Mouse (Mus musculus) heart, embryonic 13.5 days (tissue): ENCODE results near the gene Prkd1. TPM values are rescaled to one million over a fixed set of nuclear protein-coding genes. Genes with fewer than 3 reads are reported as not detected.
"Not testable (repeated sequence)": the region's sequence is repeated elsewhere in the genome, so short reads cannot be mapped to it uniquely, and the experiment has no call there.

Experiments used
- ATAC-seq: fragments of 200-750 bp; cut with Nextera tagmentation; 2 replicates; pipeline ENCODE4 v1.8.0; 2017; ENCODE audit warnings: moderate TSS enrichment; ENCODE audit not compliant: insufficient number of reproducible peaks, low FRiP score, low TSS enrichment; ENCODE audit errors: extremely low read depth
- H3K27ac ChIP-seq: fragments of 300-500 bp; sonication (generic); replicated peaks from 2 replicates; pipeline ENCODE4 v1.5.1; 2015; ENCODE audit warnings: moderate library complexity, mild to moderate bottlenecking, inconsistent platforms
- H3K27me3 ChIP-seq: fragments of 300-500 bp; sonication (generic); replicated peaks from 2 replicates; pipeline ENCODE4 v1.6.1; 2015; ENCODE audit warnings: mild to moderate bottlenecking, inconsistent platforms
- H3K36me3 ChIP-seq: fragments of 300-500 bp; sonication (generic); 2 replicates; pipeline ENCODE4 v1.6.1; 2015; ENCODE audit warnings: mild to moderate bottlenecking, inconsistent platforms
- H3K4me1 ChIP-seq: fragments of 300-500 bp; sonication (generic); 2 replicates; pipeline ENCODE4 v1.6.1; 2015; ENCODE audit warnings: inconsistent platforms
- H3K4me2 ChIP-seq: fragments of 300-500 bp; sonication (generic); 2 replicates; pipeline ENCODE4 v1.6.1; 2015; ENCODE audit warnings: inconsistent platforms, mild to moderate bottlenecking, moderate library complexity
- H3K4me3 ChIP-seq: fragments of 300-500 bp; sonication (generic); 2 replicates; pipeline ENCODE4 v1.5.1; 2015; ENCODE audit warnings: moderate library complexity, mild to moderate bottlenecking, inconsistent platforms
- H3K9ac ChIP-seq: fragments of 300-500 bp; sonication (generic); 2 replicates; pipeline ENCODE4 v1.6.1; 2015; ENCODE audit warnings: inconsistent platforms, mild to moderate bottlenecking, moderate library complexity
- H3K9me3 ChIP-seq: fragments of 300-500 bp; sonication (generic); 2 replicates; pipeline ENCODE4 v1.6.1; 2016; ENCODE audit warnings: inconsistent platforms
- whole genome bisulfite sequencing: fragments of 180-500 bp; shearing (Covaris S2); methylation state at CpG from one replicate; pipeline ENCODE4 v1.1.7; 2015; ENCODE audit warnings: mixed read lengths; 5-methylcytosine and 5-hydroxymethylcytosine counted together
- polyA plus RNA-seq: library from polyadenylated mRNA; unstranded; fragments of >200 nt; fragmentation: Nextera tagmentation; extraction: Ambion mirVana; gene quantifications from 2 replicates; pipeline ENCODE4 v1.2.1, GENCODE M21; 2015

The Prkd1 gene
- polyA plus RNA-seq: 4.3 and 4.5 TPM in 2 replicates

DNA sequence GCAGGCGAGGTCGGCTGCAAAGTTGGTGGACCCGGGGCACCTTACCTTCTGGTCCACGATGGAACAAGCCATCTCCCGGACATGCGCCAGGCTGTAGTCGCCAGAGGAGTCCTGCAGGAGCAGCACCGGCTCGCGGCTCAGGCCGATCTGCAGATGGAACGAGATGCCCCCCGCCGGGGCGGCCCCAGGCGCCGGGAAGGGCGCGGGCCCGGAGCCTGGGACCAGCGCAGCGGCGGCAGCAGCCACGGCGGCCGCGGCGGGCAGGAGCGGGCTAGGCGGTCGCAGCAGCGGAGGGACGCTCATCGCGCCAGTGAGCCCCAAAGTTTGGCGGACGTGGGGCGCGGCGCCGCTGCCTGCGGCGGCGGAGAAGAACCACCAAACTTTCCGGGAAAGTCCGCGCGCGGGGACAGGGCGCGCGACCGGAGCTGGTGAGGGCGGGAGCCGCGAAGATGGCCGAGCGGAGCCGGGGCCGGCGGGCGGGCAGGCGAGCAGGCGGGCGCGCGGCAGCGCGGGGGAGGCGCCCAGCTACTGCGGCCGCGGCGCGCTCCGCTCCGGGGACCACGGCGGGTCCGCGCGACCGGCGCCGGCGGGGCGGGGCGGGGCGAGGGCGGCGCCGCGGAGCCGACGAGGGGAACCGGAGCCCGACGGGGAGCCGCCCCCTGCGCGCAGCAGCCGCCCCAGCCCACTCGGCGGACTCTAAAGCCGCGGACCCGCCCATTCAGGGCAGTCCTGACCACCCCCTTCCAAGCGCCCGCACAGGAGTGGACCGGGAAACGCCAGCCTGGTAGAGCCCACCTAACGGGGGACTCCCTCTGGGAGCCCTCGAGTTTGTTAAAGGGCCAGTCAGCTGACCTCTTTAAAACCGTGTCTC, at the start of gene Prkd1:
TSS of gene Prkd1 (minus strand) at position 428 of the 871 bp plus-strand sequence.
- H3K9me3 ChIP-seq: no peaks in the 10 kb centered on the region
- 1% methylated on average over 86 of the region's 114 CpGs for WGBS
- ATAC-seq: peak; percentile 85
- H3K4me1 ChIP-seq: peaks cover 22% of the 10 kb centered on the region
- H3K27ac ChIP-seq: peak within 1 kb of the TSS; percentile 87
- H3K4me2 ChIP-seq: peak within 1 kb of the TSS; percentile 84
- 0 out of 2 replicates have a peak, but pooled peaks cover 4% of the 10 kb centered on the region for H3K27me3 ChIP-seq
- peak within 1 kb of the TSS; percentile 90 for H3K4me3 ChIP-seq
- peak within 1 kb of the TSS; percentile 92 for H3K9ac ChIP-seq
- no peaks in the 10 kb centered on the region for H3K36me3 ChIP-seq

DNA sequence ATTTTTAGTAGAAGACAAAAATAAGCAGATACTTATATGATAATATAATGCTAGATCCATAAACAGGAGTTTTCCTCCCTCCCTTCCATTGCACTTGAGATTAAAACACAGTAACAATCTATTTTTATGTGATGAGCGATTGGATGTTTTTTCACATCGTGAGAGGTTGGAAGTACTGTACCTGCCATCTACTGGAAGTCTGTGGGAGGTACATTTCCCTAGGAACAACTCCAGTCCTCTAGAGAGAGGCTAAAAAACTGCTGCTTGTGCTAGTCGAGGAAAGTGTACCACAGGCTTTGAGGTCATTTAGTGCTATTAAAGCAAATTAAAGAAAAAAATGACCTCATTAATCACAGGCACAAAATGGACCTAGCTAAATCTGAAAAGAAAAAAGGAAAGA, 48.6 kb upstream of the Prkd1 start:
- 4% methylated on average over 3 of the region's 3 CpGs for WGBS
- H3K4me2 ChIP-seq: no peak overlapping the region
- no peak overlapping the region for H3K9ac ChIP-seq
- no peaks in the 10 kb centered on the region for H3K36me3 ChIP-seq
- no peaks in the 10 kb centered on the region for H3K27me3 ChIP-seq
- H3K27ac ChIP-seq: no peak overlapping the region
- no peaks in the 10 kb centered on the region for H3K9me3 ChIP-seq
- no peak for ATAC-seq
- H3K4me1 ChIP-seq: no peaks in the 10 kb centered on the region
- H3K4me3 ChIP-seq: no peak overlapping the region

DNA sequence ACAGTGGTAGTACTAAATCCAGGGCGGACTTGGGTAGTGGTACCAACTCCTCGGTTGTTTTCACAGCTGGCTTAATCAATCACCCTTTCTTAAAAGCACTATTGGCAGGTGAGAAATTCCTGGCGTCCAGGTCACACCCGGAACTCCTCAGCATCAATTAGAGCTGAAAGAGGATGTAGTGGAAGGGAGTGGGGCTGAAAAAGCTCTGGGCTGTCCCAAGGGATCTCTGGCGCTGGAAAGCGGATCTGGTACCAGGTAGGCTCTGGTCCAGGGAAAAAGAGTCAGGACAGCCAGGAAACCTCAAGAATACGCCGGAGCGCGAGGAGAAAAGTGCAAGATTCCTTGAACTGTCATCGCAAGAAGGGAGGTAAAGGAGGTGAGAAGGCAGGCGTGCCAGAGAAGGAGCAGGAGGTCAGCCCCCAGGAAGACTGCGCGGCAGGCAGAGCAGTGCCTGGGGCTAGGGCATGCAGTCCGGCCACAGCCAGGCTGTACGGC, 675 bp downstream of the Prkd1 start:
- Histone ChIP-seq H3K36me3 (no peaks in the 10 kb centered on the region), H3K27me3 (0 out of 2 replicates have a peak, but pooled peaks cover 4% of the 10 kb centered on the region), H3K4me1 (peaks cover 22% of the 10 kb centered on the region), H3K9me3 (no peaks in the 10 kb centered on the region), H3K4me3 (peak overlapping the region; percentile 90), H3K9ac (peak overlapping the region; percentile 92), H3K27ac (peak overlapping the region; percentile 87), H3K4me2 (peak overlapping the region; percentile 84)
- WGBS: 1% methylated on average over 16 of the region's 16 CpGs
- ATAC-seq: peak; percentile 46; the same call in 1 of the 2 replicates

DNA sequence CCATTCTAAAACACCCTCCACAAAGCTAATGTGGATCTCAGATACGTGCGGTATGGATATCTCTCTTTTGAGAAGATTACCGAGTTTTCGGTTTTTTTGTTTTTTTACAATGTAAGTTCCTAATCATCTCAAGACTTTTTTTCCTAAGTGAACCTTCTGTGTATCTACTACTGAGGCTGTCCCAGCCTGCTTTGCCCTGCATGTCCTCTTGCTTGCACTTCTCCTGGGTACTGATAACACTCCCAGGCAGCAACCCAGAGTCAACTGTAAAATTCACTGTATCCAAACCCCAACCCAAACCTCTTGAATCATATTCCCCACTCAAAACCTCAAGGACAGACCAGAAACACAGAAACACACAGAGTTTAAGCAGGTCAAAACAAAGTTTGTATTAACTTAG, 2.0 kb downstream of the Prkd1 start:
- Histone ChIP-seq H3K27ac (no peak overlapping the region), H3K36me3 (no peaks in the 10 kb centered on the region), H3K4me3 (no peak overlapping the region; the same call in 1 of the 2 replicates), H3K4me1 (peaks cover 22% of the 10 kb centered on the region), H3K4me2 (peak overlapping the region; percentile 84), H3K27me3 (0 out of 2 replicates have a peak, but pooled peaks cover 4% of the 10 kb centered on the region), H3K9ac (no peak overlapping the region), H3K9me3 (no peaks in the 10 kb centered on the region)
- 77% methylated on average over 4 of the region's 4 CpGs for WGBS
- ATAC-seq: no peak

DNA sequence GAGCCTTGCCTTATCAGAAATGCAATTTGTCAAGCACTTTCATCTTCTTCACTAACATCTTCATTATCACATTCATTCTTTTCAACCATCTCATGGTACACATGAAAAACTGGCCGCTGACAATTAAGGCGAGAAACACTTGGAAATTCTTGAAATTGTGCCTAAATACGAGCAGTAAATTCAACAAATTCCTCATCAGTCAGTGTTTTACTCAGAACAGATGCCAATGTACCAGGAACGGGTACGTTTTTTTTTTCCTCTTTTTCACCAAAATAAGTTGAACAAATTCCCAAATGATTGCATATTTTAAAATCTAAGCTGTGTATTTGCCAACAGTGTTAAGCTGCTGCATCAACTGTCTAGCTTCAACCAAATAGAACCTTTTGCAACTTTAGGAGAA, 6.2 kb downstream of the Prkd1 start:
- H3K27ac ChIP-seq: no peak overlapping the region
- H3K4me2 ChIP-seq: no peak overlapping the region
- H3K9me3 ChIP-seq: peaks cover 4% of the 10 kb centered on the region
- H3K9ac ChIP-seq: no peak overlapping the region
- no peaks in the 10 kb centered on the region for H3K36me3 ChIP-seq
- H3K4me3 ChIP-seq: no peak overlapping the region
- peaks cover 16% of the 10 kb centered on the region for H3K4me1 ChIP-seq
- no peak for ATAC-seq
- no peaks in the 10 kb centered on the region for H3K27me3 ChIP-seq
- WGBS: 63% methylated on average over 5 of the region's 5 CpGs

DNA sequence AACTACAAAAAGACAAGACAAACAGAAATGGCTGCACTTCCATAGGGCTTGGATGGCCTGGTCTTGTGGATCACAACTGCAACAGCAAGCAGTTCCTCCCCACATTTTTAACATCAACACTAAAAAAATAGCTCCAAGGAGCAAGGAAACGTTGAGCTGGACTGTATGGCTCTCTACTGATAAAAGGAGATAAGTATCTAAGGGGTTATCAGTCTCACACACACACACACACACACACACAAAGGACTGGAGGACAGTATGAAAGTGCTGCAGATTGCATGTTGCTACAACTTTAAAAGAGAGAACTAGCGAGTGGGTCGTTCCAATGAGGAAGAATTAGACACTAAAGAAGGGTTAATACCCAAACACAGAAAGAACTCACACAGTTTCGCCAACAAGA, 8.7 kb downstream of the Prkd1 start:
- no peak overlapping the region for H3K27ac ChIP-seq
- ATAC-seq: no peak
- 68% methylated on average over 4 of the region's 4 CpGs for WGBS
- no peaks in the 10 kb centered on the region for H3K36me3 ChIP-seq
- peaks cover 7% of the 10 kb centered on the region for H3K9me3 ChIP-seq
- H3K4me3 ChIP-seq: no peak overlapping the region
- no peaks in the 10 kb centered on the region for H3K4me1 ChIP-seq
- no peaks in the 10 kb centered on the region for H3K27me3 ChIP-seq
- H3K4me2 ChIP-seq: no peak overlapping the region
- H3K9ac ChIP-seq: no peak overlapping the region

DNA sequence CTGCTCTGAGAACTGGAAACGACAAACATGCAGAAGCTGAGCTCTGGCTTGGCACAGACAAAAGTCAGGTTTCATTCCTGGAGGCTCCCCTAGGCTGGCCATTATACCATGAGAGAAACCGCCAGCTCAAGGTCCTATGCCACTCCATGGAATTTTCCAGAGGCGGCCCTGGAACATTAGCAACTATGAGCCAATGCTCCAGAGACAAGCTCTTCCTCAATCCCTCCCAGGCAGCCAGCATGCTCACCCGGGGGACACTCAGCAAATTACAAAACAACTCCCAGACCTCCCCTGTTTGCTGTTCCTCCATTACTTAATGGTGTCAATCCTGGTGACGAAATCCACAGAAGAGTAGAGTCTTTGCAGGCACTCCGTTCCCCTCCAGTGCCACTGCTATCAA, 14.5 kb downstream of the Prkd1 start:
- H3K4me2 ChIP-seq: no peak overlapping the region
- H3K27ac ChIP-seq: peak overlapping the region; percentile 33; the same call in 1 of the 2 replicates
- no peak overlapping the region for H3K9ac ChIP-seq
- H3K36me3 ChIP-seq: no peaks in the 10 kb centered on the region
- 32% methylated on average over 6 of the region's 6 CpGs for WGBS
- ATAC-seq: no peak
- no peaks in the 10 kb centered on the region for H3K27me3 ChIP-seq
- peaks cover 13% of the 10 kb centered on the region for H3K4me1 ChIP-seq
- no peak overlapping the region for H3K4me3 ChIP-seq
- peaks cover 7% of the 10 kb centered on the region for H3K9me3 ChIP-seq

DNA sequence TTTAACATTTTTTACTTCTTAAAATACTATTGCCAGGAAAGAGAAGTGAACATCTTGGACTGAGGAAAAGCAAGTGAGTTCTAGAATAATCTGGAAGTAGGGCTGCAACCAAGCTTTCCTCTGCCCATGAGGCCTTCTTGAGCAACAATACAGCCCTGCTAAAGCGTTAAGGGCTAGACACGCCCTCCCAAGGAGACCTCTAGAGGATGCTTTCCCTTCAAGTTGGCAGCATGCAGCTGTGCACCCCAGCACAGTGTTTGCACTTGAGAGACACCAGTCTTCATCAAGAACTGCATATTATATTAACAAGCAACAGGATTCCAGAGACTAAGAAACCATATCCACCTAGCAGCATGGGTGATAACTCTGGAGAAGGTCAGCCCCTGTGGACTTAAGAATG, 22.8 kb downstream of the Prkd1 start:
- H3K4me2 ChIP-seq, H3K9me3 ChIP-seq, H3K36me3 ChIP-seq, H3K4me3 ChIP-seq, H3K27ac ChIP-seq, H3K4me1 ChIP-seq, H3K9ac ChIP-seq, ATAC-seq, H3K27me3 ChIP-seq: not testable (repeated sequence)
- 55% methylated on average over 2 of the region's 2 CpGs for WGBS

DNA sequence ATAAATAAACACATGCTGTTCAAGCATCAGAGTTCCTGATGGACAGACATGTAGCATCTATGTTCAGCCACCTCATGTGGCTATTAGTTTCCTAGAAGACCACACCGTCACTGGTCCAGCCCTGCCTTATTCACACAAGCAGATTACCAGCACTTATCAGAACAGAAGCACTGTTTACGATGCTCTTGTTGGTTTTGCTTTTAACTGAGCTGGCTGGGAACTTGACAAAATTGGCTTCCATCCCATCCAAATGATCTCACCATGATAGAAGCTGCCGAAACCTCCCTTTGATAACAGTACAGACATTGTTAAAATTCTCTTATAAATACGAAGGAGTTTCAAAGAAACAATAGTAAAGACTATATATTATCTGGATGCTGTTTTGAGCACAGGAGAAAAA, 24.7 kb downstream of the Prkd1 start:
- H3K9me3 ChIP-seq: no peaks in the 10 kb centered on the region
- peak overlapping the region; percentile 43 for H3K4me2 ChIP-seq
- no peaks in the 10 kb centered on the region for H3K36me3 ChIP-seq
- no peak overlapping the region for H3K9ac ChIP-seq
- 19% methylated on average over 4 of the region's 4 CpGs for WGBS
- H3K27me3 ChIP-seq: no peaks in the 10 kb centered on the region
- no peak for ATAC-seq
- H3K27ac ChIP-seq: no peak overlapping the region
- peak overlapping the region; percentile 1; the same call in 1 of the 2 replicates for H3K4me3 ChIP-seq
- H3K4me1 ChIP-seq: peaks cover 12% of the 10 kb centered on the region

DNA sequence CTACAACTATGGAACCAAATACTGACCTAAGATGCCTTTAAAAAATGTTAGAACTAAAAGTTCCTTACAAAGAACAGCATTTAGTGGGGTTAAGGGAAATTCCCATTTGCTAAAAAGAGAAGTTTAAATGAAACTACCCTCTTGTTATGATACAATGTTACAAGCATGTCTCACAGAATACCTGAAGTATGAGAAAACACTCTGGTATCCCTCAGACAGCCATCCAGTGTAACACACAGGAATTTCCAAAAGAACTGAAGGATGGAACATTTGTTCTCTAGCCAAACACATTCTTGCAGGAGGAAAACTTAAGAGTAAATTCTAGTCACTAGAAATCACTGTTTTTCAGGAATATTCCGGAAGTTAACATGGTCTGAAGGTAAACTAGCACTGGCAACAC, 33.0 kb downstream of the Prkd1 start:
- WGBS: 65% methylated on average over 1 of the region's 1 CpGs
- H3K4me2 ChIP-seq: no peak overlapping the region

DNA sequence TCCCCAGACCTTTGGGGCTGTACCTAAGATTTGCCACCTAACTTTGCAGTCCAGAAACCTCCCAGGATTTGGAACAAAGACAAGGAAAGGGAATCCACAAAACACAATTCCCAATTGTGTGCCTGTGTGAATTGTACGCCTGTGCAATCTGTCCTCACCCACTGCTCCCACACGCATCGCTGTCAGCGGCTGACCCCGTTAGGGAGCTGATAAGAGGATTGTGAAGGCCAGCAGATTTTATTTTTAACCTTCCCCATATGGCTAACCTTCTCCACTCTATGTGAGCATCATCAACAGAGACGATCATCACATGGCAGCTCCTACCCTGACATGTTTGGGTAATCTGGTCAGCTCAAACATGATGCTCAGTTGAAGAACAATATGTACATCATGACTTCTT, 34.6 kb downstream of the Prkd1 start:
- no peak overlapping the region for H3K4me3 ChIP-seq
- no peaks in the 10 kb centered on the region for H3K9me3 ChIP-seq
- peak overlapping the region; percentile 59; the same call in 1 of the 2 replicates for H3K27ac ChIP-seq
- ATAC-seq: no peak
- H3K36me3 ChIP-seq: no peaks in the 10 kb centered on the region
- H3K9ac ChIP-seq: no peak overlapping the region
- 9% methylated on average over 6 of the region's 6 CpGs for WGBS
- peak overlapping the region; percentile 44 for H3K4me2 ChIP-seq
- H3K4me1 ChIP-seq: peaks cover 23% of the 10 kb centered on the region
- H3K27me3 ChIP-seq: no peaks in the 10 kb centered on the region

More for the DNA sequence above, 33.0 kb downstream of the Prkd1 start:
- no peaks in the 10 kb centered on the region for H3K9me3 ChIP-seq
- no peaks in the 10 kb centered on the region for H3K27me3 ChIP-seq
- no peak overlapping the region for H3K4me3 ChIP-seq
- no peak overlapping the region for H3K27ac ChIP-seq
- ATAC-seq: no peak
- peaks cover 23% of the 10 kb centered on the region for H3K4me1 ChIP-seq
- H3K36me3 ChIP-seq: no peaks in the 10 kb centered on the region
- H3K9ac ChIP-seq: no peak overlapping the region
